Mouse (Mus musculus) naive thymus-derived CD4-positive, alpha-beta T cell, adult 5 months (primary cell): ENCODE measurements around the gene Zbtb14. TPM values are rescaled to one million over a fixed set of nuclear protein-coding genes. Genes with fewer than 3 reads are reported as not detected.

Experiments used
- polyA plus RNA-seq: library from polyadenylated mRNA; unstranded; fragments of 100-300 nt; shearing (Covaris generic); gene quantifications from one replicate; pipeline ENCODE4 v1.2.1, GENCODE M21; 2017

Gene Zbtb14
- polyA plus RNA-seq, result 17.0 TPM

DNA sequence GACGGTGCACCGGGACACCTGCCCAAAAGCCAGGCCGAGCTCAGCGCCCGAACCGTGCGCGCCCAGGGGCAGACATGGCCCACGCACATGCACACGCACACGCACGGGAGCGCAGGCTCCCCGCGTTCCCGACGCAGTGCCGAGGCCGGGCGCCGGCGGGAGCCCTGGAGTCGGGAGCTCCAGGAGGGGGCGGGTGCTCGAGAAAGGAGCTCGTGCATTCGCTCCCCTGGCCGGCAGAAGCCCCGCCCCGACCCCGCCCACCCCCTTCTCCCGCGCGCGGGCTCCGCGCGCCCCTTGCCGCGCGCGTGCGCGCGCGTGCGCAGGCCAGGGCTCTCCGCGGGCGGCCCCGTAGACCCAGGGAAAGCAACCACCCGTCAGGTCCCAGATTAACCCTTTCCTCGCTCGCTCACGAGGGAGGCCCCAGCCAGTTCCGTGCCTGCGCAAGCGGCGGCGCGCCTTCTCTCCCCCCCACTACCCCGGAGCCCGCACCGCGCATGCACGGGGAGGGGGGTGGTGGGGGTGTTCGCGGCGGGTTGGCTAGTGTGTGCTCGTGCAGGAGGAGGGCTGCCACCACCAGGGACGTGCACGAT lies at the start of gene Zbtb14:
Gene Zbtb14 (plus strand): TSS at position 540 of the 590 bp plus-strand sequence.

DNA sequence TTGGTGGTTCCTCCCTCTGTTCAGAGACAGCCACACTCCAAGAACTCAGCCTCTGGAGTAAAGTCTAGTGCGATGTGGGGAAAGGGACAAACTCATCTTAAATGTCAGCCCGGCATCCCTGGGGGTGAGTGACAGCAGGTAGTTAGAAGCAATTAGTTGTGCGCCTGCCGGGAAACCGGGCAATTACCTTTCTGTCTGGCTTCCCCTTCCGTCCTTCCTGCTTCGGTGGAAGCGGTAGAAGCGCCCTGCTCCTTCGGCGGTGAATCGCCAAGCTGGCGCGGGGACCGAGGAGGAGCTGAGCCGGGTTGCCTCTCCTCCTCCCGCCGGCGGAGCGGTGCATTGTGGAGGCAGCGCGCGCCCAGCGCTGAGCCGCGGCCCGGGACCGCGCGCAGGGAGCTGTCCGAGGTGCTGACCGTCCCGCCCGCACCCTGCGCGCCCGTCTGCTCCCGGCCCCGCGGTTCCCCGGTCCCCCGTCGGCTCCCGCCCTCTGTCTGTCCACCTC lies 56.2 kb downstream of the Zbtb14 start, which contains the start of gene Akain1:
Gene Akain1 (plus strand): TSS at position 337 of the 502 bp plus-strand sequence.

Other genes with a start within 250 kb of the Zbtb14 start
- not detected for gene Akain1, start 56.3 kb downstream of the Zbtb14 start, polyA plus RNA-seq